Mouse (Mus musculus) stomach, postnatal 0 days (tissue): Measurements from ENCODE around the gene Fgf22. TPM values are rescaled to one million over a fixed set of nuclear protein-coding genes. Genes with fewer than 3 reads are reported as not detected.

Source experiments
- ATAC-seq: fragments of 200-750 bp; cut with Nextera tagmentation; 2 replicates; pipeline ENCODE4 v1.8.0; 2017; ENCODE audit not compliant: low FRiP score, low TSS enrichment
- DNase-seq: peaks from one replicate; pipeline ENCODE4 v3.0.0-alpha.2; 2016; ENCODE audit warnings: low spot score
- H3K27ac ChIP-seq: fragments of 300-500 bp; sonication (generic); replicated peaks from 2 replicates; pipeline ENCODE4 v1.5.1; 2014; ENCODE audit warnings: mild to moderate bottlenecking, control low read depth
- H3K27me3 ChIP-seq: fragments of 300-500 bp; sonication (generic); 2 replicates; pipeline ENCODE4 v1.6.1; 2014; ENCODE audit warnings: low read length; ENCODE audit not compliant: control insufficient read depth, insufficient read depth
- H3K36me3 ChIP-seq: fragments of 300-500 bp; sonication (generic); 2 replicates; pipeline ENCODE4 v1.6.1; 2014; ENCODE audit warnings: low read length, mixed read lengths; ENCODE audit not compliant: control insufficient read depth, insufficient read depth
- H3K4me1 ChIP-seq: fragments of 300-500 bp; sonication (generic); replicated peaks from 2 replicates; pipeline ENCODE4 v1.6.1; 2014; ENCODE audit warnings: antibody characterized with exemption; ENCODE audit not compliant: control insufficient read depth, insufficient read depth
- H3K4me2 ChIP-seq: fragments of 300-500 bp; sonication (generic); replicated peaks from 2 replicates; pipeline ENCODE4 v1.6.1; 2014; ENCODE audit warnings: low read depth, mild to moderate bottlenecking, control low read depth, moderate library complexity
- H3K4me3 ChIP-seq: fragments of 300-500 bp; sonication (generic); 2 replicates; pipeline ENCODE4 v1.5.1; 2014; ENCODE audit warnings: low read depth, low read length, control low read depth
- H3K9ac ChIP-seq: fragments of 300-500 bp; sonication (generic); 2 replicates; pipeline ENCODE4 v1.6.1; 2014; ENCODE audit warnings: mild to moderate bottlenecking, low read length, control low read depth, mixed read lengths
- H3K9me3 ChIP-seq: fragments of 300-500 bp; sonication (generic); 2 replicates; pipeline ENCODE4 v1.6.1; 2016; ENCODE audit warnings: low read length; ENCODE audit not compliant: control insufficient read depth
- CTCF ChIP-seq: IDR thresholded peaks from 2 replicates; pipeline ENCODE4 v1.5.1; 2016; ENCODE audit warnings: antibody characterized with exemption, low read depth, mild to moderate bottlenecking, moderate library complexity
- EP300 ChIP-seq: optimal IDR thresholded peaks from 2 replicates; pipeline ENCODE3; 2016; ENCODE audit warnings: antibody characterized with exemption
- WGBS: fragments of 180-500 bp; shearing (Covaris S2); extraction: QIAGEN DNeasy Blood & Tissue Kit; methylation state at CpG from one replicate; pipeline ENCODE4 v1.1.7; 2014; 5-methylcytosine and 5-hydroxymethylcytosine counted together
- polyA plus RNA-seq: library from polyadenylated mRNA; unstranded; fragments of >200 nt; fragmentation: Nextera tagmentation; extraction: Ambion mirVana; gene quantifications from 2 replicates; pipeline ENCODE4 v1.2.1, GENCODE M21; 2015

Gene Fgf22
- polyA plus RNA-seq, 1 experiment from 2014 or later, result 13.5 TPM

GRCm38 (mm10) chr10:79735361-79735760 is 19.5 kb upstream of the Fgf22 start:
- TF ChIP-seq EP300 (no peak), CTCF (peak; percentile 31)
- WGBS, result 39% methylated on average over 33 of the region's 52 CpGs
- Histone ChIP-seq H3K4me1 (no peaks in the 10 kb centered on the region), H3K4me2 (no peak overlapping the region), H3K4me3 (no peak overlapping the region), H3K36me3 (peaks cover 41% of the 10 kb centered on the region), H3K27me3 (no peaks in the 10 kb centered on the region), H3K9ac (no peak overlapping the region), H3K27ac (no peak overlapping the region), H3K9me3 (no peaks in the 10 kb centered on the region; the same call in 1 of the 2 replicates)
- 0 out of 2 replicates have a peak, but pooled peaks have one; percentile 10 for ATAC-seq
- DNase-seq, result peak; percentile 62

GRCm38 (mm10) chr10:79736706-79737105 is 18.2 kb upstream of the Fgf22 start:
- H3K27ac ChIP-seq, result no peak overlapping the region
- no peak overlapping the region for H3K4me2 ChIP-seq
- no peak for ATAC-seq
- no peak overlapping the region for H3K4me3 ChIP-seq
- no peaks in the 10 kb centered on the region for H3K27me3 ChIP-seq
- WGBS, result 86% methylated on average over 14 of the region's 14 CpGs
- no peak overlapping the region for H3K9ac ChIP-seq
- no peaks in the 10 kb centered on the region for H3K4me1 ChIP-seq
- H3K9me3 ChIP-seq, result no peaks in the 10 kb centered on the region; the same call in 1 of the 2 replicates
- no peak for DNase-seq
- TF ChIP-seq CTCF (no peak), EP300 (no peak)
- H3K36me3 ChIP-seq, result peaks cover 49% of the 10 kb centered on the region

GRCm38 (mm10) chr10:79738259-79738658 is 16.6 kb upstream of the Fgf22 start:
- no peak for TF ChIP-seq EP300
- TF ChIP-seq CTCF, result peak; percentile 63
- Histone ChIP-seq H3K36me3 (peaks cover 49% of the 10 kb centered on the region), H3K9me3 (no peaks in the 10 kb centered on the region; the same call in 1 of the 2 replicates), H3K9ac (no peak overlapping the region), H3K27ac (no peak overlapping the region), H3K4me2 (no peak overlapping the region), H3K4me3 (no peak overlapping the region), H3K27me3 (no peaks in the 10 kb centered on the region), H3K4me1 (no peaks in the 10 kb centered on the region)
- DNase-seq, result peak; percentile 41
- ATAC-seq, result no peak
- 93% methylated on average over 10 of the region's 10 CpGs for WGBS

- Histone ChIP-seq H3K4me1 (no peaks in the 10 kb centered on the region), H3K9me3 (no peaks in the 10 kb centered on the region; the same call in 1 of the 2 replicates), H3K4me3 (no peak overlapping the region), H3K27me3 (no peaks in the 10 kb centered on the region), H3K27ac (no peak overlapping the region), H3K9ac (no peak overlapping the region), H3K36me3 (peaks cover 47% of the 10 kb centered on the region), H3K4me2 (no peak overlapping the region)
- WGBS, result 96% methylated on average over 28 of the region's 28 CpGs
- TF ChIP-seq EP300 (no peak), CTCF (no peak)
- no peak for ATAC-seq
- DNase-seq, result no peak
Observed at GRCm38 (mm10) chr10:79739234-79739633, 15.6 kb upstream of the Fgf22 start.

GRCm38 (mm10) chr10:79740863-79741262 is 14.0 kb upstream of the Fgf22 start:
- TF ChIP-seq CTCF (peak; percentile 26; the same call in 1 of the 2 replicates), EP300 (no peak)
- 79% methylated on average over 11 of the region's 11 CpGs for WGBS
- no peak overlapping the region for H3K4me2 ChIP-seq
- peaks cover 3% of the 10 kb centered on the region for H3K4me1 ChIP-seq
- ATAC-seq (no peak), DNase-seq (no peak)
- H3K9ac ChIP-seq, result no peak overlapping the region
- H3K27me3 ChIP-seq, result no peaks in the 10 kb centered on the region
- no peak overlapping the region for H3K4me3 ChIP-seq
- H3K27ac ChIP-seq, result no peak overlapping the region
- no peaks in the 10 kb centered on the region; the same call in 1 of the 2 replicates for H3K9me3 ChIP-seq
- peaks cover 48% of the 10 kb centered on the region for H3K36me3 ChIP-seq

- no peak for ATAC-seq
- Histone ChIP-seq H3K4me3 (no peak overlapping the region), H3K36me3 (peaks cover 32% of the 10 kb centered on the region), H3K4me1 (peaks cover 3% of the 10 kb centered on the region), H3K27ac (no peak overlapping the region), H3K4me2 (no peak overlapping the region), H3K9ac (no peak overlapping the region), H3K27me3 (no peaks in the 10 kb centered on the region), H3K9me3 (no peaks in the 10 kb centered on the region; the same call in 1 of the 2 replicates)
- no peak for DNase-seq
- TF ChIP-seq EP300 (no peak), CTCF (no peak)
- 85% methylated on average over 11 of the region's 11 CpGs for WGBS
Observed at GRCm38 (mm10) chr10:79743161-79743560, 11.7 kb upstream of the Fgf22 start.
